Mouse (Mus musculus) liver, postnatal 0 days (tissue): Measurements from ENCODE around the gene Hjurp.

Experiments
- CTCF ChIP-seq: sonication (generic); IDR thresholded peaks from 2 replicates; pipeline ENCODE4 v1.5.1; 2016; ENCODE audit warnings: antibody characterized with exemption, low read depth
- EP300 ChIP-seq: IDR thresholded peaks from 2 replicates; pipeline ENCODE4 v1.6.1; 2016; ENCODE audit warnings: antibody characterized with exemption, low read depth, mild to moderate bottlenecking

DNA sequence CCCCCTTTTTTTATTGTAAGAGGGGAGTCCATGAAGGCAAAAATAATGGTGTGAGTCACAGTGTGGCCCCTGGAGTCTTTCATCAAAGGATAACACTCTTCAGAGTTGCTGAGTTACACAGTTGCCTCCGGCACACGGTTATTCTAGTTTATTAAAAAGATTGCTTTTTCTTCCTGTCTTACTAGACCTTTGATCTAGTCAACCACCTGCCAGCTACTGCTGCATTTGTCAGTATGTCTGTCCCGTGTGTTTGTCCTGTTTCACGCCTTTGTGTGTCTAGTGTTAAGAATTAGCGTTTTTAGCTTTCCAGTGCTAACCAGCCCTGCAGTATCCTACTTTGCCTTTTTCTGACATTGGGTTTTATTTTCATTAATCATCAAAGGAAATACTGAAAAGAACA, 8.2 kb upstream of the Hjurp start:
- TF ChIP-seq CTCF (no peak), EP300 (no peak)
